Mouse (Mus musculus) embryonic facial prominence, embryonic 14.5 days (tissue): ENCODE data around the gene Clstn3. TPM values are rescaled to one million over a fixed set of nuclear protein-coding genes. Genes with fewer than 3 reads are reported as not detected.

Experiments used
- ATAC-seq: fragments of 200-750 bp; cut with Nextera tagmentation; 2 replicates; pipeline ENCODE4 v1.8.0; 2017; ENCODE audit warnings: low read depth, moderate number of reproducible peaks, moderate TSS enrichment
- DNase-seq: peaks from one replicate; pipeline ENCODE4 v3.0.0-alpha.2; 2015; ENCODE audit warnings: low spot score
- H3K27ac ChIP-seq: fragments of 300-500 bp; sonication (generic); replicated peaks from 2 replicates; pipeline ENCODE4 v1.5.1; 2014; ENCODE audit warnings: low read depth, mild to moderate bottlenecking, low read length, moderate library complexity
- H3K27me3 ChIP-seq: fragments of 300-500 bp; sonication (generic); replicated peaks from 2 replicates; pipeline ENCODE4 v1.6.1; 2014; ENCODE audit warnings: low read length; ENCODE audit not compliant: control insufficient read depth, insufficient read depth
- H3K36me3 ChIP-seq: fragments of 300-500 bp; sonication (generic); 2 replicates; pipeline ENCODE4 v1.6.1; 2014; ENCODE audit warnings: low read length, mixed read lengths; ENCODE audit not compliant: control insufficient read depth, insufficient read depth
- H3K4me1 ChIP-seq: fragments of 300-500 bp; sonication (generic); 2 replicates; pipeline ENCODE4 v1.6.1; 2014; ENCODE audit warnings: antibody characterized with exemption, low read length; ENCODE audit not compliant: control insufficient read depth, insufficient read depth
- H3K4me2 ChIP-seq: fragments of 300-500 bp; sonication (generic); 2 replicates; pipeline ENCODE4 v1.6.1; 2014; ENCODE audit warnings: low read depth, mild to moderate bottlenecking, low read length, moderate library complexity, mixed read lengths
- H3K4me3 ChIP-seq: fragments of 300-500 bp; sonication (generic); 2 replicates; pipeline ENCODE4 v1.5.1; 2014; ENCODE audit warnings: low read depth, mild to moderate bottlenecking, low read length
- H3K9ac ChIP-seq: fragments of 300-500 bp; sonication (generic); 2 replicates; pipeline ENCODE4 v1.6.1; 2014; ENCODE audit warnings: low read depth, mild to moderate bottlenecking, low read length, moderate library complexity, mixed read lengths
- H3K9me3 ChIP-seq: fragments of 300-500 bp; sonication (generic); 2 replicates; pipeline ENCODE4 v1.6.1; 2016; ENCODE audit warnings: low read length; ENCODE audit not compliant: control insufficient read depth
- WGBS: fragments of 180-500 bp; shearing (Covaris S2); extraction: QIAGEN DNeasy Blood & Tissue Kit; methylation state at CpG from one replicate; pipeline ENCODE4 v1.1.7; 2014; 5-methylcytosine and 5-hydroxymethylcytosine counted together
- polyA plus RNA-seq: library from polyadenylated mRNA; unstranded; fragments of >200 nt; fragmentation: Nextera tagmentation; extraction: Ambion mirVana; gene quantifications from 2 replicates; pipeline ENCODE4 v1.2.1, GENCODE M21; 2014

The Clstn3 gene
- polyA plus RNA-seq, 1 experiment from 2014 or later: 7.7 TPM

DNA sequence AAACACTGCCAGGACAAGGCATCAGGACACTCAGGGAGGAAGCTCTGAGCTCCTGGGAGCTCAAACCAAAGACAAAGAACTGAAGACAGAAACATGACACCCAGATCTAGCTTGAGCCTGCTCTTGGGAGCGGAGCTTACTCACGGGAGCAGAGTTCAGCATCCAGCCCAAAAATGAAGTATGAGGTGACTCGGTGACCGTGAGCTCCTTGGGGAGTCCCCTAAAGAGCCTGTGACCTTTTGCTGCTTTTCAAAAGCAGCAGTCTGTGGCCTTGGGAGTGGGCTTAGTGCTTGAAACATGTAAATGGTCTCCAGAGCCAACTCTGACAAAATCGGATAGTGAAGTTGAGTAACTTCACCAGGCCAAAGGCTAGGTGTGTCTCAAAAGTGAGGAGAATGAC, 29.4 kb downstream of the Clstn3 start:
- Histone ChIP-seq H3K4me2 (no peak overlapping the region), H3K9ac (no peak overlapping the region), H3K36me3 (no peaks in the 10 kb centered on the region), H3K9me3 (no peaks in the 10 kb centered on the region), H3K4me3 (no peak overlapping the region), H3K27me3 (no peaks in the 10 kb centered on the region), H3K27ac (no peak overlapping the region), H3K4me1 (no peaks in the 10 kb centered on the region)
- DNase-seq (no peak), ATAC-seq (no peak)
- WGBS: 62% methylated on average over 5 of the region's 5 CpGs

GRCm38 (mm10) chr6:124433688-124434324, 30.8 kb downstream of the Clstn3 start:
- no peak for DNase-seq
- no peaks in the 10 kb centered on the region for H3K9me3 ChIP-seq
- WGBS: 87% methylated on average over 8 of the region's 8 CpGs

GRCm38 (mm10) chr6:124430784-124431495, 33.7 kb downstream of the Clstn3 start:
- WGBS: 48% methylated on average over 8 of the region's 8 CpGs
- no peak for ATAC-seq
- H3K4me1 ChIP-seq: no peaks in the 10 kb centered on the region
- H3K9me3 ChIP-seq: no peaks in the 10 kb centered on the region
- H3K36me3 ChIP-seq: no peaks in the 10 kb centered on the region
- no peak overlapping the region for H3K4me3 ChIP-seq
- no peak overlapping the region for H3K4me2 ChIP-seq
- H3K27me3 ChIP-seq: no peaks in the 10 kb centered on the region
- H3K9ac ChIP-seq: no peak overlapping the region
- no peak overlapping the region for H3K27ac ChIP-seq
- no peak for DNase-seq

More at GRCm38 (mm10) chr6:124433688-124434324, 30.8 kb downstream of the Clstn3 start:
- H3K4me2 ChIP-seq: no peak overlapping the region
- no peaks in the 10 kb centered on the region for H3K36me3 ChIP-seq
- no peaks in the 10 kb centered on the region for H3K4me1 ChIP-seq
- no peaks in the 10 kb centered on the region for H3K27me3 ChIP-seq
- no peak overlapping the region for H3K4me3 ChIP-seq
- H3K27ac ChIP-seq: no peak overlapping the region
- no peak overlapping the region for H3K9ac ChIP-seq
- no peak for ATAC-seq

- DNase-seq: no peak
- no peaks in the 10 kb centered on the region for H3K27me3 ChIP-seq
- WGBS: 65% methylated on average over 3 of the region's 3 CpGs
- ATAC-seq: no peak; the same call in 1 of the 2 replicates
- H3K4me1 ChIP-seq: no peaks in the 10 kb centered on the region
- H3K27ac ChIP-seq: no peak overlapping the region
- no peaks in the 10 kb centered on the region for H3K9me3 ChIP-seq
- no peak overlapping the region for H3K9ac ChIP-seq
- no peak overlapping the region for H3K4me2 ChIP-seq
- no peak overlapping the region for H3K4me3 ChIP-seq
- H3K36me3 ChIP-seq: no peaks in the 10 kb centered on the region
These were observed 34.2 kb downstream of the Clstn3 start for GRCm38 (mm10) chr6:124430379-124430778.

DNA sequence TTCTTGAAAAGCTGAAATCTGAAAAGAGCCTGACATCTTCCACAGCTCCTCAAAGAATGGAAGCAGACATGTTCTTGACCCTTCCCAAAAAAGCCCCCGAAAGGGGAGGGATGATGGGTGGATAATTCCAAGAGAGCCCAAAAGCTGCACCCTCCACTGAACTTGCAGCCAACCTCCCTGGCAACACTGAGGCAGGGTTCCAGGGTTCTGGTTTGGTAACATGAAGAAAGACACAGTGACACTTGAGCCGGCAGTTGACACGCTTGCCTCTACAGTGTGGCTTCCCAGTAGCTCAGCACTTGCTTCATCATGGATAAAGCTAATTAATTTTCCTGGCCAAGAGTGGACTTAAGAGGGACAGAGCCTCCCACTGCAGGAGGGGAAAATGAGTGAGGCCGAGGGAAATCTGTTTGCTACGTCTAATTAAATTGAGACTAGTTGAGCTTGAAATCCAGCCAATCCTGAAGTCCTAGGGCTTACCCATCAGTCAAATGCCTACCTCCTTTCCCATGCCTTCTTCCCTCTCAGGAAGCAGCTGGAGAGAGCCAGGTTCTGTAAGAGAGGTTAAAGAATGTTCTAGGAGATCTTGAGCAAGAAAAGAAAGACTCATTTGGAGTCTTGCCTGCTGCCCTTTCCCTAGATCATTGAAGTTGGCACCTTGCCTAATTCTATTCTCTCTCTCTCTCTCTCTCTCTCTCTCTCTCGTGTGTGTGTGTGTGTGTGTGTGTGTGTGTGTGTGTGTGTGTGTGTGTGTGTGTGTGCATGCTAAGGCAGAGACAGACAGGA, 36.6 kb downstream of the Clstn3 start:
- DNase-seq: peak; percentile 31
- H3K9me3 ChIP-seq: no peaks in the 10 kb centered on the region
- ATAC-seq: no peak; the same call in 1 of the 2 replicates
- H3K27ac ChIP-seq: no peak overlapping the region
- 53% methylated on average over 5 of the region's 6 CpGs for WGBS
- H3K9ac ChIP-seq: no peak overlapping the region
- H3K36me3 ChIP-seq: no peaks in the 10 kb centered on the region
- no peak overlapping the region for H3K4me3 ChIP-seq
- H3K4me1 ChIP-seq: no peaks in the 10 kb centered on the region
- H3K27me3 ChIP-seq: no peaks in the 10 kb centered on the region
- no peak overlapping the region for H3K4me2 ChIP-seq

DNA sequence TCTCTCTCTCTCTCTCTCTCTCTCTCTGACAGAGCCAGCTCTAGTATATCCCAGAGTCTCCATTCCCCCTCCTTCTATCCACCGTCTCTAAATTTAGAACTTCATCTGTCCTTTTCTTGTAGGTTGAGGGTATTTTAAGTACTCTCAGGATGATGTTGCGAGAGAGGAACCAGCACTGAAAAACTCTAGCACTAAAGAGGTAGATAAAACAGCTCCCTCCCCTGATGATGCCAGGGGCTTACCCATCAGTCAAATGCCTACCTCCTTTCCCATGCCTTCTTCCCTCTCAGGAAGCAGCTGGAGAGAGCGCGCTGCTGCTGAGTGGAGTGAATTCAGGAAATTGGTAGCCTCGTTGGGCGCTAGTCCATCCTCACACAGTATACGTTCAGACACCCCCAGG, 37.3 kb downstream of the Clstn3 start:
- no peak overlapping the region for H3K4me3 ChIP-seq
- H3K27ac ChIP-seq: no peak overlapping the region
- no peak overlapping the region for H3K9ac ChIP-seq
- H3K9me3 ChIP-seq: no peaks in the 10 kb centered on the region
- WGBS: 77% methylated on average over 7 of the region's 7 CpGs
- DNase-seq: no peak
- H3K36me3 ChIP-seq: no peaks in the 10 kb centered on the region
- no peaks in the 10 kb centered on the region for H3K4me1 ChIP-seq
- no peaks in the 10 kb centered on the region for H3K27me3 ChIP-seq
- no peak for ATAC-seq
- no peak overlapping the region for H3K4me2 ChIP-seq

GRCm38 (mm10) chr6:124426604-124427003, 38.0 kb downstream of the Clstn3 start:
- H3K4me2 ChIP-seq: no peak overlapping the region
- H3K27ac ChIP-seq: no peak overlapping the region
- WGBS: 72% methylated on average over 3 of the region's 3 CpGs
- no peaks in the 10 kb centered on the region for H3K4me1 ChIP-seq
- no peak overlapping the region for H3K9ac ChIP-seq
- no peaks in the 10 kb centered on the region for H3K36me3 ChIP-seq
- ATAC-seq (no peak), DNase-seq (no peak)
- no peaks in the 10 kb centered on the region for H3K9me3 ChIP-seq
- no peak overlapping the region for H3K4me3 ChIP-seq
- H3K27me3 ChIP-seq: no peaks in the 10 kb centered on the region

GRCm38 (mm10) chr6:124425523-124425922, 39.1 kb downstream of the Clstn3 start:
- 77% methylated on average over 6 of the region's 6 CpGs for WGBS
- no peaks in the 10 kb centered on the region for H3K27me3 ChIP-seq
- H3K4me3 ChIP-seq: no peak overlapping the region
- ATAC-seq (no peak), DNase-seq (no peak)
- H3K27ac ChIP-seq: no peak overlapping the region
- no peaks in the 10 kb centered on the region for H3K36me3 ChIP-seq
- H3K4me2 ChIP-seq: no peak overlapping the region
- no peaks in the 10 kb centered on the region for H3K4me1 ChIP-seq
- H3K9ac ChIP-seq: no peak overlapping the region
- no peaks in the 10 kb centered on the region for H3K9me3 ChIP-seq
